Mouse (Mus musculus) stomach, embryonic 15.5 days (tissue): ENCODE results near the gene BC048671. TPM values are rescaled to one million over a fixed set of nuclear protein-coding genes. Genes with fewer than 3 reads are reported as not detected.
A peak's percentile ranks its signal among the peaks of the same experiment; 100 is the strongest.

Experiments
- ATAC-seq: fragments of 200-750 bp; cut with Nextera tagmentation; 2 replicates; pipeline ENCODE4 v1.8.0; 2017; ENCODE audit warnings: low read depth, moderate number of reproducible peaks, moderate TSS enrichment; ENCODE audit not compliant: insufficient read depth, low FRiP score
- H3K27ac ChIP-seq: fragments of 300-500 bp; sonication (generic); 2 replicates; pipeline ENCODE4 v1.5.1; 2015; ENCODE audit warnings: mild to moderate bottlenecking, inconsistent platforms
- H3K27me3 ChIP-seq: fragments of 300-500 bp; sonication (generic); replicated peaks from 2 replicates; pipeline ENCODE4 v1.6.1; 2015; ENCODE audit warnings: inconsistent platforms
- H3K36me3 ChIP-seq: fragments of 300-500 bp; sonication (generic); 2 replicates; pipeline ENCODE4 v1.6.1; 2015; ENCODE audit warnings: inconsistent platforms
- H3K4me1 ChIP-seq: fragments of 300-500 bp; sonication (generic); 2 replicates; pipeline ENCODE4 v1.6.1; 2015; ENCODE audit warnings: inconsistent platforms
- H3K4me2 ChIP-seq: fragments of 300-500 bp; sonication (generic); 2 replicates; pipeline ENCODE4 v1.6.1; 2015; ENCODE audit warnings: mild to moderate bottlenecking, inconsistent platforms
- H3K4me3 ChIP-seq: fragments of 300-500 bp; sonication (generic); replicated peaks from 2 replicates; pipeline ENCODE4 v1.5.1; 2015; ENCODE audit warnings: inconsistent platforms
- H3K9ac ChIP-seq: fragments of 300-500 bp; sonication (generic); 2 replicates; pipeline ENCODE4 v1.6.1; 2015; ENCODE audit warnings: inconsistent platforms
- H3K9me3 ChIP-seq: fragments of 300-500 bp; sonication (generic); 2 replicates; pipeline ENCODE4 v1.6.1; 2016; ENCODE audit warnings: inconsistent platforms
- WGBS: fragments of 180-500 bp; shearing (Covaris S2); methylation state at CpG from one replicate; pipeline ENCODE4 v1.1.7; 2015; 5-methylcytosine and 5-hydroxymethylcytosine counted together
- polyA plus RNA-seq: library from polyadenylated mRNA; unstranded; fragments of >200 nt; fragmentation: Nextera tagmentation; extraction: Ambion mirVana; gene quantifications from 2 replicates; pipeline ENCODE4 v1.2.1, GENCODE M21; 2015

Gene BC048671
- polyA plus RNA-seq, 1 experiment from 2014 or later, result not detected

DNA sequence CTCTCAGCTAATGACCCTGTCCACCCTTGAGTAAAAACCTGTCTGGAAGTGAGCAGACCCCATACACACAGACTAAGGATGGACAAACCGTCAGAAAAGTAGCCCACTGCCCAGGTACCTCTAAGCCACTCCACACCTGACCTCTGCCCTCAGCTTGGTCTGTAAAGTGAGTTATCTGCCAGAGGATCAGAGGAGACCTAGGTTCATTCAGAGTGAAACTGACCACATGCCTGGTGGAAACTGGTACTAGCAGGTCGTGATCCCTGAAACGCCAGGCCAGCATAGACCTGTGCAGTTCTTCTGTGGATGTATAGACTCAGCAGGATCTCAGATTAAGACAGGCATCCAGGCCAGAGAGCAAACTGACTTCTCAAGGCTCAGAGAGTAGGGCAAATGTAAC lies 23.4 kb downstream of the BC048671 start:
- Histone ChIP-seq H3K4me3 (no peak overlapping the region), H3K4me1 (peaks cover 5% of the 10 kb centered on the region; the same call in 1 of the 2 replicates), H3K36me3 (no peaks in the 10 kb centered on the region), H3K27ac (no peak overlapping the region), H3K27me3 (no peaks in the 10 kb centered on the region; the same call in 1 of the 2 replicates), H3K9me3 (no peaks in the 10 kb centered on the region), H3K4me2 (no peak overlapping the region), H3K9ac (no peak overlapping the region)
- no peak for ATAC-seq
- 63% methylated on average over 3 of the region's 3 CpGs for WGBS

DNA sequence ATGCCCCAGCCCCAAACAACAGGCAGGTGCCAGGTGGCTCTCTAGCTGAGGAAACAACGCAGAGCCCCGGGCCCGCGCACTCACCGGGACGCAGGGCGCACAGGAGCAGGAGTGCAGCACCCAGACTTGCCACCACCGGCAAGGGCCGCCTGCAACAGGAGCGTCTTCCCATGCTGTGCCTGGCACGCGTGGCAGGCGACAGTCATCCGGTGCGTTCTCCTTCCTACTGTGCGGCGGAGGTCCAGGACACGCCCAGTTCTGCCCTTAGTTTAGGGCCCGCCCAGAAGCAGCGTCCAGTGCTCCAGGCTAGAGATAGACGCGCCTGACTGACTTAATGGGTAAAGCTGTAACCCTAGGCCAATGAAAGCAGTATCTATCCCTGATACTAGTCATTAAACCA lies 24.0 kb downstream of the BC048671 start, which contains the start of gene Chst13:
Gene Chst13 (minus strand): TSS at position 195 of the 400 bp plus-strand sequence.
- H3K9ac ChIP-seq, result no peak within 1 kb of the TSS
- no peaks in the 10 kb centered on the region; the same call in 1 of the 2 replicates for H3K27me3 ChIP-seq
- no peaks in the 10 kb centered on the region for H3K9me3 ChIP-seq
- peak; percentile 9; the same call in 1 of the 2 replicates for ATAC-seq
- H3K27ac ChIP-seq, result no peak within 1 kb of the TSS
- H3K4me3 ChIP-seq, result peak within 1 kb of the TSS; percentile 23; the same call in 1 of the 2 replicates
- H3K36me3 ChIP-seq, result no peaks in the 10 kb centered on the region
- H3K4me2 ChIP-seq, result peak within 1 kb of the TSS; percentile 52
- WGBS, result 7% methylated on average over 22 of the region's 22 CpGs
- H3K4me1 ChIP-seq, result peaks cover 7% of the 10 kb centered on the region; the same call in 1 of the 2 replicates

- Histone ChIP-seq H3K36me3 (no peaks in the 10 kb centered on the region), H3K9ac (no peak overlapping the region), H3K9me3 (no peaks in the 10 kb centered on the region), H3K27ac (no peak overlapping the region), H3K27me3 (no peaks in the 10 kb centered on the region; the same call in 1 of the 2 replicates), H3K4me2 (no peak overlapping the region), H3K4me3 (no peak overlapping the region), H3K4me1 (peaks cover 8% of the 10 kb centered on the region; the same call in 1 of the 2 replicates)
- 19% methylated on average over 6 of the region's 6 CpGs for WGBS
- ATAC-seq, result no peak
Measured at GRCm38 (mm10) chr6:90327670-90328069, 26.7 kb downstream of the BC048671 start.

DNA sequence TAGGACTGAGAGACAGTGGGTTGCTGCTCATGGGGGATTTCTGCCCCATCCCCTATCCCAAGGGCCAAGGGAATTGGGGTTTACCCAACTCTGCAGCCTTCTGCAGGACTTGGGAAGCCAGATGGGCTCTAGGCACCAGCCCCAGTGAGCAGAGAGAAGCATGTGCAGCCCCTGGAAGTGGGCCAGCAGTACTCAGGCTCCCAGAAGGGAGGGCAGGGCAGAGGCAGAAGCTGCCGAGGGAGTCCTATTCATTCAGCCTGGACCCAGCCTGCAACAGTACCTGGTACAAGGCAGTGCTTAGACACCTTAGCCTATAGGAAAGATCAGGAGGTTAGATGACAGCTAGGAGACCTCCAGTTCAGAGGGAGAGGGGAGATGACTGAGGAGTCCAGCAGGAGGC lies 28.9 kb downstream of the BC048671 start:
- ATAC-seq, result no peak
- H3K27me3 ChIP-seq, result no peaks in the 10 kb centered on the region; the same call in 1 of the 2 replicates
- H3K9me3 ChIP-seq, result no peaks in the 10 kb centered on the region
- H3K9ac ChIP-seq, result no peak overlapping the region
- H3K4me3 ChIP-seq, result no peak overlapping the region
- 13% methylated on average over 1 of the region's 1 CpGs for WGBS
- no peaks in the 10 kb centered on the region for H3K36me3 ChIP-seq
- no peak overlapping the region for H3K27ac ChIP-seq
- H3K4me1 ChIP-seq, result peaks cover 7% of the 10 kb centered on the region; the same call in 1 of the 2 replicates
- H3K4me2 ChIP-seq, result no peak overlapping the region

- no peak within 1 kb of the TSS for H3K9ac ChIP-seq
- 82% methylated on average over 7 of the region's 7 CpGs for WGBS
- 0 out of 2 replicates have a peak, but pooled peaks cover 3% of the 10 kb centered on the region for H3K4me1 ChIP-seq
- H3K36me3 ChIP-seq, result no peaks in the 10 kb centered on the region
- H3K27me3 ChIP-seq, result no peaks in the 10 kb centered on the region
- no peak within 1 kb of the TSS for H3K4me3 ChIP-seq
- no peaks in the 10 kb centered on the region for H3K9me3 ChIP-seq
- H3K27ac ChIP-seq, result no peak within 1 kb of the TSS
- ATAC-seq, result peak; percentile 74; the same call in 1 of the 2 replicates
- no peak within 1 kb of the TSS for H3K4me2 ChIP-seq
Measured at GRCm38 (mm10) chr6:90332561-90333425, 31.8 kb downstream of the BC048671 start, which contains the start of gene Uroc1. TSS of gene Uroc1 (plus strand) at chr6:90333284.

DNA sequence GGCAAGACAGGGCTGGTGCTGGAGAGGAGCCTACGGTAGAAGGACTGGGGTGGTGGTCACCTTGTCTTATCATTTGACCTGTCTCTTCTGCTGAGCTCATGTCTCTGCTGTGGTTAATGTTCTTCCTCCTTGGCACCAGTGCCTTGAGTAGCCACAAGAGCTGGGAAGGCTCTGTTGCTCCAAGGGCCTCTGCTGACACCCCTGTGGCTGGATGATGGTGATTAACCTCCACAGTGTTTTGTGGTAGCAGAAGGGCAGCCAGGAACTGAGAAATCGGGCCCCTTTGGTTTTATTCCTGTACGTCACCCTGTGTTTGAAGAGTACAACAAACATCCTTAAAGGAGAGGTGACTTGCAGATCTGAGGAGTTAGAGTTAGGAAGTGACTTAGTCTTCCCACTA lies 33.2 kb downstream of the BC048671 start:
- Histone ChIP-seq H3K9me3 (no peaks in the 10 kb centered on the region), H3K4me1 (0 out of 2 replicates have a peak, but pooled peaks cover 3% of the 10 kb centered on the region), H3K36me3 (no peaks in the 10 kb centered on the region), H3K27me3 (no peaks in the 10 kb centered on the region), H3K4me2 (no peak overlapping the region), H3K27ac (no peak overlapping the region), H3K4me3 (no peak overlapping the region), H3K9ac (no peak overlapping the region)
- 76% methylated on average over 3 of the region's 3 CpGs for WGBS
- ATAC-seq, result no peak

- Histone ChIP-seq H3K27ac (no peak overlapping the region), H3K36me3 (no peaks in the 10 kb centered on the region), H3K9me3 (no peaks in the 10 kb centered on the region), H3K4me3 (no peak overlapping the region), H3K9ac (no peak overlapping the region), H3K27me3 (no peaks in the 10 kb centered on the region), H3K4me2 (no peak overlapping the region), H3K4me1 (no peaks in the 10 kb centered on the region)
- WGBS, result 59% methylated on average over 2 of the region's 2 CpGs
- ATAC-seq, result no peak
Measured at GRCm38 (mm10) chr6:90342343-90342742, 41.3 kb downstream of the BC048671 start.

GRCm38 (mm10) chr6:90347183-90347582 lies 46.2 kb downstream of the BC048671 start:
- H3K4me3 ChIP-seq, result no peak overlapping the region
- H3K9me3 ChIP-seq, result no peaks in the 10 kb centered on the region
- H3K4me1 ChIP-seq, result no peaks in the 10 kb centered on the region
- ATAC-seq, result no peak
- H3K4me2 ChIP-seq, result no peak overlapping the region
- H3K27ac ChIP-seq, result no peak overlapping the region
- WGBS, result 61% methylated on average over 4 of the region's 4 CpGs
- no peaks in the 10 kb centered on the region for H3K27me3 ChIP-seq
- no peak overlapping the region for H3K9ac ChIP-seq
- no peaks in the 10 kb centered on the region for H3K36me3 ChIP-seq

DNA sequence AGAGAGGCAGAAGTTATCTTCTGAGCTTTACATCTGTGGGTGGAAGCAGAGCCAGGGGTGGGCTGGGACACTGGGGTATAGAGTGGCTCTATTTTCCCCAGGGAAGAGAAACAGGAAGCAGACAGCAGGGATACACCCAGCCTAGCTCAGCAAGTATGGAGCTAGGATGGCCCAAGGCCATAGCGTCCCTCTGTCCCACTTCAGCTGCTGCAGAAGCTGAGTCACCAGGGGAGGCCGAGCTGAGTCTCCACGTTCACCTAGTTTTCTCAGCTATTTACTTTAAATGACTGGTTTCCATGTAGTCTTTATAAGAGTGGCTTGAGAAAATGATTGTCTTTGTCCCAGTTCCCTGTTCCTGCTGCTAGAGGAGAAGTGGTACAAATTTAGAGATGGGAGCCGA lies 47.5 kb downstream of the BC048671 start:
- Histone ChIP-seq H3K27me3 (no peaks in the 10 kb centered on the region), H3K4me2 (no peak overlapping the region), H3K9me3 (no peaks in the 10 kb centered on the region), H3K27ac (no peak overlapping the region), H3K4me1 (no peaks in the 10 kb centered on the region), H3K36me3 (no peaks in the 10 kb centered on the region), H3K4me3 (no peak overlapping the region), H3K9ac (no peak overlapping the region)
- 73% methylated on average over 4 of the region's 4 CpGs for WGBS
- ATAC-seq, result no peak

- Histone ChIP-seq H3K4me3 (no peak overlapping the region), H3K9ac (no peak overlapping the region), H3K27ac (no peak overlapping the region), H3K36me3 (no peaks in the 10 kb centered on the region), H3K4me2 (no peak overlapping the region), H3K27me3 (no peaks in the 10 kb centered on the region), H3K4me1 (no peaks in the 10 kb centered on the region), H3K9me3 (no peaks in the 10 kb centered on the region)
- ATAC-seq, result no peak
- 61% methylated on average over 2 of the region's 2 CpGs for WGBS
Measured at GRCm38 (mm10) chr6:90350011-90350410, 49.0 kb downstream of the BC048671 start.
